Mouse (Mus musculus) forebrain, postnatal 0 days (tissue): ENCODE results near the gene Gm14569. TPM values are rescaled to one million over a fixed set of nuclear protein-coding genes. Genes with fewer than 3 reads are reported as not detected.

ENCODE experiments used
- ATAC-seq: fragments of 200-750 bp; cut with Nextera tagmentation; 2 replicates; pipeline ENCODE4 v1.8.0; 2017; ENCODE audit warnings: mild to moderate bottlenecking, moderate library complexity
- DNase-seq: peaks from one replicate; pipeline ENCODE4 v3.0.0-alpha.2; 2015
- H3K27ac ChIP-seq: fragments of 300-500 bp; sonication (generic); 2 replicates; pipeline ENCODE4 v1.5.1; 2014; ENCODE audit warnings: low read depth, mild to moderate bottlenecking, antibody characterized with exemption, low read length, moderate library complexity, mixed read lengths
- H3K27me3 ChIP-seq: fragments of 300-500 bp; sonication (generic); 2 replicates; pipeline ENCODE4 v1.6.1; 2014; ENCODE audit warnings: mild to moderate bottlenecking, low read length, mixed read lengths; ENCODE audit not compliant: insufficient read depth
- H3K36me3 ChIP-seq: fragments of 300-500 bp; sonication (generic); 2 replicates; pipeline ENCODE4 v1.6.1; 2014; ENCODE audit warnings: mild to moderate bottlenecking, moderate library complexity; ENCODE audit not compliant: insufficient read depth
- H3K4me1 ChIP-seq: fragments of 300-500 bp; sonication (generic); 2 replicates; pipeline ENCODE4 v1.6.1; 2014; ENCODE audit warnings: antibody characterized with exemption; ENCODE audit not compliant: insufficient read depth
- H3K4me2 ChIP-seq: fragments of 300-500 bp; sonication (generic); 2 replicates; pipeline ENCODE4 v1.6.1; 2014; ENCODE audit warnings: low read depth, mild to moderate bottlenecking, moderate library complexity
- H3K4me3 ChIP-seq: fragments of 300-500 bp; sonication (generic); 2 replicates; pipeline ENCODE4 v1.5.1; 2014; ENCODE audit warnings: low read depth, low read length, mixed read lengths
- H3K9ac ChIP-seq: fragments of 300-500 bp; sonication (generic); 2 replicates; pipeline ENCODE4 v1.6.1; 2014; ENCODE audit warnings: mild to moderate bottlenecking
- H3K9me3 ChIP-seq: fragments of 300-500 bp; sonication (generic); 2 replicates; pipeline ENCODE4 v1.6.1; 2016; ENCODE audit warnings: low read length
- CTCF ChIP-seq: sonication (generic); IDR thresholded peaks from 2 replicates; pipeline ENCODE4 v1.5.1; 2016; ENCODE audit warnings: antibody characterized with exemption, control low read depth, low read depth
- WGBS: fragments of 180-500 bp; shearing (Covaris S2); extraction: QIAGEN DNeasy Blood & Tissue Kit; methylation state at CpG from one replicate; pipeline ENCODE4 v1.1.7; 2014; 5-methylcytosine and 5-hydroxymethylcytosine counted together
- polyA plus RNA-seq: library from polyadenylated mRNA; unstranded; fragments of >200 nt; fragmentation: Nextera tagmentation; extraction: Ambion mirVana; gene quantifications from 2 replicates; pipeline ENCODE4 v1.2.1, GENCODE M21; 2015
- total RNA-seq: library from RNA; depleted of rRNA; stranded (reverse); fragments of >200 nt; gene quantifications from 2 replicates; pipeline ENCODE4 v1.2.3, GENCODE M21; 2014

The Gm14569 gene
- total and polyA plus RNA-seq, 2 experiments from 2014 or later: 0.05 TPM; not detected in 1

- no peak overlapping the region for H3K4me3 ChIP-seq
- no peak overlapping the region for H3K9ac ChIP-seq
- TF ChIP-seq CTCF: peak; percentile 57
- H3K27ac ChIP-seq: no peak overlapping the region
- WGBS: 47% methylated on average over 6 of the region's 6 CpGs
- no peaks in the 10 kb centered on the region for H3K9me3 ChIP-seq
- no peaks in the 10 kb centered on the region for H3K4me1 ChIP-seq
- ATAC-seq (no peak), DNase-seq (peak; percentile 24)
- no peaks in the 10 kb centered on the region for H3K27me3 ChIP-seq
- no peaks in the 10 kb centered on the region for H3K36me3 ChIP-seq
- no peak overlapping the region for H3K4me2 ChIP-seq
Measured at GRCm38 (mm10) chrX:36434993-36435392, 56.6 kb downstream of the Gm14569 start.

GRCm38 (mm10) chrX:36419153-36419552 lies 72.5 kb downstream of the Gm14569 start:
- Histone ChIP-seq H3K9ac (no peak overlapping the region), H3K36me3 (no peaks in the 10 kb centered on the region), H3K27me3 (no peaks in the 10 kb centered on the region), H3K4me3 (no peak overlapping the region), H3K4me1 (no peaks in the 10 kb centered on the region), H3K27ac (no peak overlapping the region), H3K9me3 (no peaks in the 10 kb centered on the region), H3K4me2 (no peak overlapping the region)
- no peak for TF ChIP-seq CTCF
- ATAC-seq: no peak
- DNase-seq: no peak
- 74% methylated on average over 3 of the region's 3 CpGs for WGBS

GRCm38 (mm10) chrX:36402316-36402715 lies 89.3 kb downstream of the Gm14569 start:
- TF ChIP-seq CTCF: no peak
- DNase-seq (no peak), ATAC-seq (no peak)
- Histone ChIP-seq H3K9ac (no peak overlapping the region), H3K9me3 (no peaks in the 10 kb centered on the region), H3K4me2 (no peak overlapping the region), H3K4me1 (no peaks in the 10 kb centered on the region), H3K36me3 (no peaks in the 10 kb centered on the region), H3K27ac (no peak overlapping the region), H3K4me3 (no peak overlapping the region), H3K27me3 (no peaks in the 10 kb centered on the region)
- 76% methylated on average over 6 of the region's 6 CpGs for WGBS

- Histone ChIP-seq H3K27ac (no peak within 1 kb of the TSS), H3K4me3 (no peak within 1 kb of the TSS), H3K9ac (no peak within 1 kb of the TSS), H3K36me3 (no peaks in the 10 kb centered on the region), H3K9me3 (no peaks in the 10 kb centered on the region), H3K4me2 (no peak within 1 kb of the TSS), H3K4me1 (no peaks in the 10 kb centered on the region), H3K27me3 (no peaks in the 10 kb centered on the region)
- 92% methylated on average over 13 of the region's 13 CpGs for WGBS
- DNase-seq (no peak), ATAC-seq (no peak)
- no peak for TF ChIP-seq CTCF
Measured at GRCm38 (mm10) chrX:36400980-36401379, 90.7 kb downstream of the Gm14569 start, which contains the start of gene Gm6268. TSS of gene Gm6268 (plus strand) at chrX:36401280.

- 40% methylated on average over 6 of the region's 6 CpGs for WGBS
Measured at GRCm38 (mm10) chrX:36393279-36393678, 98.4 kb downstream of the Gm14569 start.

GRCm38 (mm10) chrX:36392672-36393071 lies 99.0 kb downstream of the Gm14569 start:
- TF ChIP-seq CTCF: no peak
- no peaks in the 10 kb centered on the region for H3K36me3 ChIP-seq

More at GRCm38 (mm10) chrX:36393279-36393678, 98.4 kb downstream of the Gm14569 start:
- Histone ChIP-seq H3K4me3 (no peak overlapping the region), H3K36me3 (no peaks in the 10 kb centered on the region), H3K27me3 (no peaks in the 10 kb centered on the region), H3K9me3 (no peaks in the 10 kb centered on the region), H3K9ac (no peak overlapping the region), H3K4me1 (no peaks in the 10 kb centered on the region), H3K27ac (no peak overlapping the region), H3K4me2 (no peak overlapping the region)
- peak; percentile 62 for TF ChIP-seq CTCF
- DNase-seq (peak; percentile 33), ATAC-seq (peak; percentile 73)

GRCm38 (mm10) chrX:36390503-36390902 lies 101.1 kb downstream of the Gm14569 start:
- Histone ChIP-seq H3K4me2 (no peak overlapping the region), H3K4me1 (no peaks in the 10 kb centered on the region), H3K9me3 (no peaks in the 10 kb centered on the region), H3K9ac (no peak overlapping the region), H3K4me3 (no peak overlapping the region), H3K27ac (no peak overlapping the region), H3K27me3 (no peaks in the 10 kb centered on the region), H3K36me3 (no peaks in the 10 kb centered on the region)
- no peak for TF ChIP-seq CTCF
- 80% methylated on average over 2 of the region's 2 CpGs for WGBS
- DNase-seq (no peak), ATAC-seq (no peak)

More at GRCm38 (mm10) chrX:36392672-36393071, 99.0 kb downstream of the Gm14569 start:
- Histone ChIP-seq H3K9me3 (no peaks in the 10 kb centered on the region), H3K4me2 (no peak overlapping the region), H3K9ac (no peak overlapping the region), H3K4me1 (no peaks in the 10 kb centered on the region), H3K27ac (no peak overlapping the region), H3K4me3 (no peak overlapping the region), H3K27me3 (no peaks in the 10 kb centered on the region)
- 53% methylated on average over 6 of the region's 6 CpGs for WGBS
- ATAC-seq (no peak), DNase-seq (peak; percentile 30)
